Mouse (Mus musculus) megakaryocyte-erythroid progenitor cell, adult 5-6 weeks (primary cell): ENCODE results near the gene Tex48. TPM values are rescaled to one million over a fixed set of nuclear protein-coding genes. Genes with fewer than 3 reads are reported as not detected.
A peak's percentile ranks its signal among the peaks of the same experiment; 100 is the strongest.

Experiments
- ATAC-seq: replicated peaks from 2 replicates; pipeline ENCODE4 v1.8.0; 2016; ENCODE audit warnings: mild to moderate bottlenecking, inconsistent platforms; ENCODE audit not compliant: severe bottlenecking, poor library complexity, low FRiP score, low TSS enrichment
- total RNA-seq, 2 experiments: library from RNA; stranded (forward) in 1 of 2; stranded (reverse) in 1 of 2; fragments of 200-1000, 215-1000 nt in 1 of 2; fragments of >200 nt in 1 of 2; fragmentation: Nextera tagmentation in 1 of 2; gene quantifications; 2 replicates each; pipeline ENCODE4 v1.2.3; 2014 to 2017

Tex48 gene
- total RNA-seq, 2 experiments from 2014 or later = not detected

- peak; percentile 79 for ATAC-seq
These were observed 63.7 kb downstream of the Tex48 start, which contains the start of gene Tmem268 for GRCm38 (mm10) chr4:63558407-63559081. Gene Tmem268, plus strand, starts transcription at chr4:63558781.

- no peak for ATAC-seq
These were observed 64.8 kb downstream of the Tex48 start for GRCm38 (mm10) chr4:63557124-63558059.

Other genes starting within 250 kb of the Tex48 start
- 29.6 and 30.1 TPM in 2 replicates for gene Akna, start 219.1 kb downstream of the Tex48 start, total RNA-seq (2014; fragmentation: Nextera tagmentation)
- 3.0 and 5.7 TPM in 2 replicates for gene Akna, start 219.1 kb downstream of the Tex48 start, total RNA-seq (2017)
- 0.15 and 0.82 TPM in 2 replicates for gene Whrn, start 126.4 kb downstream of the Tex48 start, total RNA-seq (2014; fragmentation: Nextera tagmentation)
- gene Whrn, start 126.4 kb downstream of the Tex48 start, total RNA-seq (2017) = not detected in 2 replicates
- 58.7 and 92.6 TPM in 2 replicates for gene Atp6v1g1, start 77.7 kb downstream of the Tex48 start, total RNA-seq (2014; fragmentation: Nextera tagmentation)
- gene Atp6v1g1, start 77.7 kb downstream of the Tex48 start, total RNA-seq (2017) = 57.0 and 85.8 TPM in 2 replicates
- gene Tmem268, start 63.6 kb downstream of the Tex48 start, total RNA-seq (2014; fragmentation: Nextera tagmentation) = 9.5 and 14.3 TPM in 2 replicates
- gene Tmem268, start 63.6 kb downstream of the Tex48 start, total RNA-seq (2017) = 5.3 and 27.9 TPM in 2 replicates
- not detected in 2 replicates for gene Gm11213, start 17.2 kb downstream of the Tex48 start, total RNA-seq (2014; fragmentation: Nextera tagmentation)
- not detected in 2 replicates for gene Gm11213, start 17.2 kb downstream of the Tex48 start, total RNA-seq (2017)
- gene Gm11214, start 41.0 kb upstream of the Tex48 start, total RNA-seq (2014; fragmentation: Nextera tagmentation) = not detected in 2 replicates
- gene Gm11214, start 41.0 kb upstream of the Tex48 start, total RNA-seq (2017) = not detected in 2 replicates
- not detected in 2 replicates for gene Tnfsf15, start 122.7 kb upstream of the Tex48 start, total RNA-seq (2014; fragmentation: Nextera tagmentation)
- gene Tnfsf15, start 122.7 kb upstream of the Tex48 start, total RNA-seq (2017) = not detected in 2 replicates
- 0.68 and 2.6 TPM in 2 replicates for gene Tnfsf8, start 238.9 kb upstream of the Tex48 start, total RNA-seq (2014; fragmentation: Nextera tagmentation)
- 1.1 TPM in 1 of 2 replicates, not detected in the other for gene Tnfsf8, start 238.9 kb upstream of the Tex48 start, total RNA-seq (2017)